Mouse (Mus musculus) G1E (cell line): ENCODE measurements around the gene Eva1b. TPM values are rescaled to one million over a fixed set of nuclear protein-coding genes. Genes with fewer than 3 reads are reported as not detected.

Source experiments
- ATAC-seq: 2 replicates; pipeline ENCODE4 v1.8.0; 2016; ENCODE audit warnings: mild to moderate bottlenecking; ENCODE audit not compliant: insufficient number of reproducible peaks, poor library complexity, low FRiP score, severe bottlenecking; ENCODE audit errors: extremely low read depth
- DNase-seq: peaks from one replicate; pipeline ENCODE4 v3.0.0; 2012; ENCODE audit warnings: low spot score
- H3K27me3 ChIP-seq: 2 replicates; pipeline ENCODE4 v1.6.1; 2012; ENCODE audit warnings: mild to moderate bottlenecking, low read length, inconsistent platforms; ENCODE audit not compliant: insufficient read depth
- H3K36me3 ChIP-seq: replicated peaks from 2 replicates; pipeline ENCODE3; 2012; ENCODE audit warnings: mild to moderate bottlenecking, inconsistent platforms
- H3K4me1 ChIP-seq: 2 replicates; pipeline ENCODE4 v1.6.1; 2012; ENCODE audit warnings: low read depth, low read length, inconsistent platforms, mixed read lengths; ENCODE audit not compliant: insufficient read depth
- H3K4me3 ChIP-seq: 2 replicates; pipeline ENCODE4 v1.5.1; 2012; ENCODE audit warnings: low read depth, mild to moderate bottlenecking, inconsistent platforms, low read length, moderate library complexity, mixed read lengths
- H3K9me3 ChIP-seq: replicated peaks from 2 replicates; pipeline ENCODE4 v1.6.1; 2012; ENCODE audit warnings: inconsistent platforms
- CTCF ChIP-seq: IDR thresholded peaks from 2 replicates; pipeline ENCODE4 v1.5.1; 2012; ENCODE audit warnings: low read depth, low read length, inconsistent platforms, mixed read lengths
- GATA1 ChIP-seq: IDR thresholded peaks from 2 replicates; pipeline ENCODE4 v1.6.1; 2012; ENCODE audit warnings: borderline replicate concordance, low read length, inconsistent platforms, mixed read lengths
- GATA2 ChIP-seq: IDR thresholded peaks from 2 replicates; pipeline ENCODE4 v1.6.1; 2012; ENCODE audit warnings: low read depth, low read length, inconsistent platforms, borderline replicate concordance
- POLR2AphosphoS5 ChIP-seq: IDR thresholded peaks from 2 replicates; pipeline ENCODE4 v1.6.1; 2012; ENCODE audit warnings: low read depth, low read length, inconsistent platforms; ENCODE audit not compliant: insufficient replicate concordance
- TAL1 ChIP-seq: conservative IDR thresholded peaks from 2 replicates; pipeline ENCODE4 v1.6.1; 2012; ENCODE audit warnings: low read depth, low read length, inconsistent platforms, mixed read lengths
- polyA plus RNA-seq: library from polyadenylated mRNA; stranded (reverse); fragments of >175 nt; gene quantifications from 2 replicates; pipeline ENCODE4 v1.2.3, GENCODE M21; 2012
- total RNA-seq, 2 experiments: library from RNA; stranded (forward) in 1 of 2; stranded (reverse) in 1 of 2; fragments of 200-1000 nt in 1 of 2; fragments of >200 nt in 1 of 2; fragmentation: Nextera tagmentation in 1 of 2; gene quantifications; 2 replicates each; pipeline ENCODE4 v1.2.3; 2014 to 2017

Gene Eva1b
- total and polyA plus RNA-seq, 3 experiments, result 0.44 to 1.9 TPM; not detected in 1

GRCm38 (mm10) chr4:126119051-126119450, 28.5 kb upstream of the Eva1b start:
- ATAC-seq, result no peak
- peaks cover 82% of the 10 kb centered on the region for H3K36me3 ChIP-seq
- H3K4me1 ChIP-seq, result peaks cover 2% of the 10 kb centered on the region; the same call in 1 of the 2 replicates

GRCm38 (mm10) chr4:126120052-126120451, 27.5 kb upstream of the Eva1b start:
- H3K36me3 ChIP-seq, result peaks cover 83% of the 10 kb centered on the region
- peaks cover 2% of the 10 kb centered on the region; the same call in 1 of the 2 replicates for H3K4me1 ChIP-seq
- no peak overlapping the region for H3K4me3 ChIP-seq
- ATAC-seq (no peak), DNase-seq (no peak)
- no peaks in the 10 kb centered on the region for H3K27me3 ChIP-seq
- no peaks in the 10 kb centered on the region for H3K9me3 ChIP-seq
- no peak for TF ChIP-seq CTCF
- no peak for TF ChIP-seq GATA1
- no peak for TF ChIP-seq TAL1
- no peak for TF ChIP-seq POLR2AphosphoS5
- no peak for TF ChIP-seq GATA2

More at GRCm38 (mm10) chr4:126119051-126119450, 28.5 kb upstream of the Eva1b start:
- Histone ChIP-seq H3K9me3 (no peaks in the 10 kb centered on the region), H3K27me3 (no peaks in the 10 kb centered on the region), H3K4me3 (no peak overlapping the region)
- TF ChIP-seq GATA2, result no peak
- no peak for TF ChIP-seq CTCF
- TF ChIP-seq GATA1, result no peak
- TF ChIP-seq TAL1, result no peak
- no peak for TF ChIP-seq POLR2AphosphoS5
- DNase-seq, result no peak

DNA sequence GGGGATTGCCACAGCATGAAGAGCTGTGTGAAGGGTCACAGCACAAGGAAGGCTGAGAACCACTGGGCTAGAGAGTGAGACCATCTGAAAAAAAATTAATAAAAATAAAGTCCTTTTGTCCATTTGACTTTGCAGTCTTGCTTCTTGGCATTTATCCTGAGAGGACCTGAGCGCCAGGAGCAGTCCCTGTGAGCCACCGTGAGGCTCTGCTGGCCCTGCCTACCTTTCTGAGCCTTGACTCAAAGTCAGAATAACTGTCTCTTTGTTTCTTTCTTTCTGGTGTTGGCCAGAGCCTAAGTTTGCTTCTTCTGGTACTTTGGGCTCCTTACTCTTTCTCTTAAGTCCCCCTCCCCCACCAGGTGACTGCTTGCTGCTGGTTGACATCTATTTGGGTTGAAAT, 27.0 kb upstream of the Eva1b start:
- TF ChIP-seq CTCF, result no peak
- TF ChIP-seq POLR2AphosphoS5, result no peak
- TF ChIP-seq GATA1, result no peak
- TF ChIP-seq TAL1, result no peak
- no peak for TF ChIP-seq GATA2
- ATAC-seq (no peak), DNase-seq (no peak)
- no peaks in the 10 kb centered on the region for H3K9me3 ChIP-seq
- H3K36me3 ChIP-seq, result peaks cover 83% of the 10 kb centered on the region
- no peak overlapping the region for H3K4me3 ChIP-seq
- no peaks in the 10 kb centered on the region for H3K27me3 ChIP-seq
- peaks cover 2% of the 10 kb centered on the region; the same call in 1 of the 2 replicates for H3K4me1 ChIP-seq

GRCm38 (mm10) chr4:126123309-126124040, 24.1 kb upstream of the Eva1b start:
- ATAC-seq (no peak), DNase-seq (no peak)
- Histone ChIP-seq H3K4me1 (no peaks in the 10 kb centered on the region), H3K27me3 (no peaks in the 10 kb centered on the region), H3K36me3 (peaks cover 81% of the 10 kb centered on the region), H3K4me3 (no peak overlapping the region), H3K9me3 (no peaks in the 10 kb centered on the region)
- no peak for TF ChIP-seq TAL1
- no peak for TF ChIP-seq POLR2AphosphoS5
- TF ChIP-seq GATA1, result no peak
- no peak for TF ChIP-seq CTCF
- no peak for TF ChIP-seq GATA2

DNA sequence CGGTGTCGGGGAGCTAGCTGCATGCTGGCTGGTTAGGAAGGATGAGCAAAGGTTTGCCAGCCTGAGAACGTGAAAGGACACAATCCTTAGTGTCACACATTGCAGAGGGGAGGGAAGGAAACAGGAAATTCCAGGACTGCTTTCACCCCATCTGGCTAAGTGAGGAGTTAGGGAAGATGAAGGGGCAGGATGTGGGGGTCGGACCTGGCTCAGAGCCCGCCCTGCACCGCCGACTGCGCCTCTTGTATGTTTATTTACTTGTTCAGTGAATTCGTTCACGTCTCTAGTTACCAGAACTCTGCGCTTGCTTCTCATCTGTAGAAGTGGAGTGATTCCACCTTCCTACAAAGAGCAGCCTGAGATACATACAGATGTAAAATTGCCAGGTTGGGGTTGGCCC, 17.0 kb upstream of the Eva1b start:
- ATAC-seq (no peak), DNase-seq (no peak)
- H3K9me3 ChIP-seq, result no peaks in the 10 kb centered on the region
- TF ChIP-seq TAL1, result no peak
- no peak for TF ChIP-seq POLR2AphosphoS5
- no peak for TF ChIP-seq CTCF
- no peak for TF ChIP-seq GATA2
- no peak for TF ChIP-seq GATA1
- peaks cover 94% of the 10 kb centered on the region for H3K36me3 ChIP-seq
- H3K4me3 ChIP-seq, result no peak overlapping the region; the same call in 1 of the 2 replicates
- peaks cover 12% of the 10 kb centered on the region for H3K4me1 ChIP-seq
- H3K27me3 ChIP-seq, result no peaks in the 10 kb centered on the region

DNA sequence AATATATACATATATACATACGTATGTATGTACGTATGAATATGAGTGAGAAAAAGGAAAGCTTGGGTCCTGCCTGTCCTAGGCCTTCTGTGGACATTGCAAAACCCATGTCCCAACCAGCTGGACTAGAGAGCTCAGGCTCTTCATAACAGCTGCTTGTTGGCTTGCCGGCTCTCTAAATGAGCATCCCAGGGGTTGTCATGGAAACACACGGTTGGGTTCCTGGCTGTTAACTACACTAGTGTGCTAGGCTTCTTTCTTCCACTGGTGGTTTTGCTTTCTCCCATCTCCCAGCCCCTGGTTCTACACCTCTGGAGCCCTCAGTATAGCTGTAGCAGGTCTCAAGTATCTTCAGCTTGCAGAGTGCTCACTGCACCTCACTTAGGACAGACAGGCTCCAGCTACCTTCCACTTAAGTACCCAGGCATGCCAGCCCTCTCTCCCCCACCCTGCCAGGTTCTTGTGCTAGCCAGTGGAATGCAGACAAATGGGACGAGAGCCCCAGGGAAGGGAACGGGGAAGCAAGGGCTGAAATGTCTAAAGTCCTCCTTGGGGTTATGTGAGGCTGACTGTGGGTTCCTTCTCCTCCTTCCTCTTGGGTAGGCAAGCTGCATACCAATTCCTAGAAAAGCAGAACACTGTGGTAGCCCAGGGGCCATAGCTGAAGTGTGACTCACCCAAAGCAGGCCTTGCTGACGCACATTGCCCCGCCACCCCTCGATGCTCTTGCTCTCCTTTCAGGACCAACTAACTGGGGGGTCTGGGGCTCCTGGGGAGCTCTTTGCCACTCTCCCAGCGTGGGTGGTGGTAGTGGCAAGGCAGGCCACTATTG, 16.0 kb upstream of the Eva1b start:
- Histone ChIP-seq H3K4me1 (peaks cover 12% of the 10 kb centered on the region), H3K27me3 (no peaks in the 10 kb centered on the region), H3K4me3 (no peak overlapping the region), H3K9me3 (no peaks in the 10 kb centered on the region), H3K36me3 (peaks cover 94% of the 10 kb centered on the region)
- ATAC-seq, result peak; percentile 49; the same call in 1 of the 2 replicates
- DNase-seq, result peak; percentile 47
- TF ChIP-seq GATA2 (no peak), GATA1 (no peak), TAL1 (no peak)
